Mouse (Mus musculus) ES-Bruce4 (cell line): ENCODE data around the gene Apba1.

Experiments used
- CTCF ChIP-seq: IDR thresholded peaks from one replicate; pipeline ENCODE4 v1.8.1; 2011; ENCODE audit warnings: low read depth, low read length
- POLR2A ChIP-seq: IDR thresholded peaks from one replicate; pipeline ENCODE4 v1.8.1; 2011; ENCODE audit warnings: low read length; ENCODE audit not compliant: insufficient read depth

GRCm38 (mm10) chr19:23898501-23898900 is 139.8 kb downstream of the Apba1 start:
- no peak for TF ChIP-seq CTCF
- TF ChIP-seq POLR2A, result no peak
